Mouse (Mus musculus): ENCODE data around the gene Mrpl37.
"Not testable (repeated sequence)": the region's sequence is repeated elsewhere in the genome, so short reads cannot be mapped to it uniquely, and the experiment has no call there.

Mrpl37 gene

DNA sequence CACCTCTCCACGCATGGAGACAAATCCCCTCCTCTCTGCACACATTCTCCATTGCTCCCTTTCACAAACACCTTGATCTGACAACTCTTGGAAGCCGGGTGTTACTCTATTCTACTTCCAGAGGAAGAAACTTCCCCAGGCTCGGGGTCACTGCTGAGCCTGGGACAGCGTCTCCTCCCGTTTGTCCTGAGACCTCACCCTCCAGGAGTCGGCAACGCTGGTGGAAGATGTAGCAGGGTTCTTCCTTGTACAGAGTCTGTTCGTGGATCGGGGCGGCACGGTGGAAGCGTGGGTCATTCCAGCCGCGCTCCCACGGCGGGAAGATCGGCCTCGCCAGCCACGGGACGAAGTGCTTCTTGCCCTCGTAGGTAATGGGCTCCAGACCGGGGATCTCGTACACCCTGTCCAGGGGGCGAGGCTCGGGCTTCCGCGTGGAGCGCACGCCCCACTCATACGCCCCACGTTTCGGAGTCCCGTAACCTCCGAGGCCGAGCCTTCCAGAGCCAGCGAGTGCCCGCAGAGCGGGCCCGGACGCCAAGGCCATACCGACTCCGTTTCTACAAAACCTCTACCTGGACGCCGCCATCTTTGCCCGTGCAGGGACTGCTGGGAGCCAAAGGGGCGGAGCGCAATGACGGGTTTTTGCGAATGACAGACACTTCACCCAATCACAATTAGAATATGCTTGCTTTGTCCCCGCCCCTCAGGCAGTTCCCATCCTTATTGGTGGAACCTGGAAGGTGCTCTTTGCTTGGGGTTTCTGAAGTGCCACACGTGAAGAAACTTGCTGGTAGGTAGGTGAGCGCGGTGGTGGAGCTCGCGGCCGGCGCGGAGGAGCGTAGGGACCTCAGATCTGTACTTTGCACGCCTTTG, at the start of gene Mrpl37, which contains the start of gene Cyb5rl:
Mrpl37 (minus strand) TSS at position 617 of the 873 bp plus-strand sequence.
Cyb5rl (plus strand) TSS at position 737 of the 873 bp plus-strand sequence.
- peak; percentile 93 for DNase-seq (ENCODE audit: low spot score in 2 of 2)

DNA sequence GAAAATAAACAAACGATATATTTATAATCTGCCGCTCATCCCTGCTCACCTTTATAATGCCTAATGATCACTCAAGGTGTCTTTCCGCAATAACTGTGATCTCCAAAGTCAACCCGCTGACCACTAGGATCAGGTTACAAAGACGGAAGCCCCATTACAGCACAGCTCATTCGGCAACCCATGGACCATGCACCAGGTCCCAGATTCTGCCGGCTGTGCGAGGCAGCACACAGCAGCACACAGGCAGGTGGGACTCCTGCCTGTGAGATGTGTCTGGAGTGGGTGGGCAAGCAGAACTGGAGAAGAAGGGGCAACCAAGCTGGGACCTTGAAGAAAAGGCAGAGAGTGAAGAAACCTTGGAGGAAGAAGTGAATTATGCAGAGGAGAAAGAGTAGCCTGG, 47.6 kb upstream of the Mrpl37 start:
- DNase-seq (ENCODE audit: low spot score in 2 of 2), result no peak

DNA sequence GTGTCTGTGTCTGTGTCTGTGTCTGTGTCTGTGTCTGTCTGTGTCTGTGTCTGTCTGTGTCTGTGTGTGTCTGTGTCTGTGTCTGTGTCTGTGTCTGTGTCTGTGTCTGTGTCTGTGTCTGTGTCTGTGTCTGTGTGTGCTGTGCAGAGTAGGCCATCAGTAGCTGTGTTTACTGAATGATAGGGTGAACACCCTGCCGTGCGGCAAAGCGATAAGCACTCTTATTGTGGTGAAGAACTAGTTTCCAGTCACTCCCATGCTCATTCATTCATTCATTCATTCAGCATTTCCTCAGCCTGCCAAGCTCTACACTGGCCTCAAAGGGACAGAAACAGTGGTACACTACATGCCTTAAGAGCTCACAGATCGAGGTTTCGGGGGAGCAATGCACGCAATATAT, 42.5 kb upstream of the Mrpl37 start:
- not testable (repeated sequence) for DNase-seq (ENCODE audit: low spot score in 2 of 2)

DNA sequence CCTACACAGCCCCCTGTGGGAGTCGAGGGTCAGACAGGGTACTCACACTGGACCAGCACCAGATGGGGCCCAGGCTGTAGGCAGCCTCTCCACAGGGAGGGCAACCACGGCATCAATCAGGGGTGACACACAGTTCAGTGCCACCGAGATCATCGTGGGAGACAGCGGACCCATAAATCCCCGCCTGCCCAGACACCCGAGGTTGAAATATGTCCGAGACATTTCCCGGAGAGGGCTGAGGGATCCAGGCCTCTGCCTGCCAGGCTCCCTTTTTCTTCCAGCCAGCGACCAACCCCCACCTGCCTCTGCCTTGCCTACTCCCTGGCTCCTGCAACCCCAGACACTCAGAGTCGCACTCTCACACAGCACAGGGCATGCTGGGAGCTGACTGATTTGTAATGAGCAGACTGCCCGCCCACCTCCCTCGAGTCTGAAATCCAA, 41.6 kb upstream of the Mrpl37 start:
- no peak for DNase-seq (ENCODE audit: low spot score in 2 of 2)

DNA sequence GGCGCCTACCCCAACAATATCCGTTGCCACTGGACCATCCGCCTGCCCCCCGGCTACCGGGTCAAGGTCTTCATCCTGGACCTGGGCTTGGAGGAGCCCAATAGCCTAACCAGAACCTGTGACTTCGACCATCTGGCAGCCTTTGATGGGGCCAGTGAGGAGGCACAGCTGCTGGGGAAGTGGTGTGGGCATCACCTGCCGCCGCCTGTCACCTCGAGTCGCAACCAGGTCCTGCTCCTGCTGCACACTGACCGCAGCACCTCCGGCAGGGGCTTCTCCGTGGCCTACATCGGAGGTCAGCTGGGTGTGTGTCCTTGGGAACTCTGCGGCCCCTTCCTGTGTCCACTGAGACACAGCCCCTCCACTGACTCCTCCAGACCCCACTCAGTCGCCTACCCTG, 40.1 kb upstream of the Mrpl37 start:
- DNase-seq (ENCODE audit: low spot score in 2 of 2), result no peak

DNA sequence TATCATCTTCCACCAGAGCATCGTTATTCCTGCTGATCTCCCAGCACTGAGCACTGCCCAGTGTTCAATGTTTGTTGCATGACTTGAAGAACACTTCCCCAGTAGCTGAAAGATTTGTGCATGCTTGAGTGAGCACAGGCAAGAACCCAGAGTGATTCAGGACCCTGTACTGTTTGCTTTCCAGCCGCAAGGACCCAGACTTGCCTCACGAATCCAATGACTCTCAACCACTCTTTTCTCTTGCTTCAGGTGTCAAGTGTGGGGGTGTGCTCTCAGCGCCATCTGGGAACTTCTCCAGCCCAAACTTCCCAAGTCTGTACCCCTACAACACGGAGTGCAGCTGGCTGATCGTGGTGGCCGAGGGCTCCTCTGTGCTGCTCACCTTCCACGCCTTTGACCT, 35.6 kb upstream of the Mrpl37 start:
- DNase-seq (ENCODE audit: low spot score in 2 of 2), result no peak

DNA sequence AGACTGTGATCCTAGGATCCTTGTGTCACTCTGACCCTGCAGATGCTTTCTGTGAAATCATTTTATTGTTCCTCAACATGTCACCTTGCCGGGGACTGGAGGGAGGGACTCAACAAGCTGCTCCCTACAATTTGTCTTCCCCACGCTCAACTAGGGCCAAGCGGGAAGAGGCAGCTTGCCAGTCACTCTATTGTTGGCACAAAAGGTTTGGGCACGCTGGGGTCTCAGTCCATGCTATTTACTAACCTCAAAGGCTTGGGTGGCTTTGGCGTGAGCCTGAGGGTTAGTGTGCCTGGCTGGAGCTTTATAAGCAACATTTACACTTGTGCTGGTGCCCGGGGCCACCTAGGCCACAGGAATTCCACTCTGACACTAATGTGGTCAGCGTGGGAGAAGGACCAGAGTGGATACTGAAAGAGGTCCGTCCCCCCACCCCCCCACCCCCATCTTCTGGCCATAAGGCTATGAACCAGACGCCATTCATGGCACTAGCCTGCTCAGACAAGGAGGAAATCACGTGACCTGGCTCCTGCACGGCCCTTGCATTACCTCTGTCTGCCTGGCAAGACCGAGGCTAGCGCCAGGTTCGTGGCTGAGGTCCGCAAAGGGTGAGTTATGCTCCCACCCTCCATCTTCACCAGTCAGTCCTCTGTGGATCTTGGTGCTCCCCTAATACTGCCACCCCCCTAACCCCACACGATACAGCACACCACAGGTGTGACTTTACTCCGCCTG, 32.3 kb upstream of the Mrpl37 start:
- no peak for DNase-seq (ENCODE audit: low spot score in 2 of 2)

DNA sequence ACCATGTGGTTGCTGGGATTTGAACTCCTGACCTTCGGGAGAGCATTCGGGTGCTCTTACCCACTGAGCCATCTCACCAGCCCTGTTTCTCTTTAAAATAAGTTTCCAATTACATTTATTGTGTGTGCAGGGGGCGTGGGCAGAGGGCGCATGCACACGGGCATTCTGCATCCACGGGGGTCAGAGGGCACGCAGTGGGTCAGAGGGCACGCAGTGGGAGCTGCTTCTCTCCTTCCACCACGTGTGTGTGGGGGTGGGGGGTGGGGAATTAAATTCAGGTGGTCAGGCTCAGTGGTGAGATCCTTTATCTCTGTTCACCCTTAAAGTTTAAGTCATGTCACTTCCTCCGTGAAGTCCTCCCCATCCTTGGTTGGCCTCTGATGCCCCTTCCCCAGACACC, 31.7 kb upstream of the Mrpl37 start:
- no peak for DNase-seq (ENCODE audit: low spot score in 2 of 2)

DNA sequence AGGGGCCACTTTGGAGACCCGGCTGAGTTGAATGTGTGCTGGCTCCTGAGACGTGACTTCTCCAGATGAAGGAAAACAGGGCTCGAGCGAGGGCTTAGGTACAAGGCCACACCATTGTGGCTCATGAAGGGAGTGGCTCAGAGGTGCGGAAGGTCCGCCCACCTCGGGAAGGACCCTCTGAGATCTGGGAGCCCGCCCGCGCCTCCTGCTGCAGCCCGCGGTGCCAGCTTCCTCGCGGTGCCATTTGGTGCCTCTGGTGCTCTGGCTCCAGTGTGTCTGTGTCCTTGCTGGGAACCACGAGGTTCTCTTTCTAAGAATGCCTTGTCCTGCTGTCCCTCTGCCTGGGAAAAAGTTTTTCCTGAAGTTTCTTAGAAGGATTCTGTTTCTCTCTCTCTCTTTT, 31.2 kb upstream of the Mrpl37 start:
- no peak for DNase-seq (ENCODE audit: low spot score in 2 of 2)

DNA sequence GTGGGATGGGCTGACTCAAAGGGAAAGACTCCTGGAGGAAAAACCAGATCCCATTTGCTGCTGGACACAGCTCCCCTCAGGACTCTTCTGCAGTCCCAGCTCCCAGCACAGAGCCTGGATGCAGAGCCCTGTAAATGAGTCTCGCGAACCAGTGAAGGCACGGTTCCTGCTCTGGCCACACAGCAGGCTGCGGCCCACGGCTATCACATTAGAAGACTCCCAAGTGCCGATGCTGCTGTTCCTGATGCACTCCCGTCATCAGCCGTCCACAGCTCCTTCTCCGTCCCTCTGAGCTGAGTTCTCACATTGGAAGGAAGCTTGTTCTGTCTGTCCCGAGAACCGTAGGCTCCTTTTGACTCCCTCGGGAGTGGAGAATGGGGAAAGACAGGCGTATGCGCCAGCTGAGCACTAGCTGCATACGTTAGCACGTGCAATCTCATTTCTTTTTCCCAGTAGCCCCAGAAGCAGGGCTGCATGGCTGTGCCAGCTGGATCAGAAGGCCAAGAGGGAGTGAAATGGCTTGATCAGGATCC, 30.2 kb upstream of the Mrpl37 start, which contains the start of gene Cdcp2:
Cdcp2 (plus strand) TSS at position 51 of the 533 bp plus-strand sequence.
- no peak for DNase-seq (ENCODE audit: low spot score in 2 of 2)

DNA sequence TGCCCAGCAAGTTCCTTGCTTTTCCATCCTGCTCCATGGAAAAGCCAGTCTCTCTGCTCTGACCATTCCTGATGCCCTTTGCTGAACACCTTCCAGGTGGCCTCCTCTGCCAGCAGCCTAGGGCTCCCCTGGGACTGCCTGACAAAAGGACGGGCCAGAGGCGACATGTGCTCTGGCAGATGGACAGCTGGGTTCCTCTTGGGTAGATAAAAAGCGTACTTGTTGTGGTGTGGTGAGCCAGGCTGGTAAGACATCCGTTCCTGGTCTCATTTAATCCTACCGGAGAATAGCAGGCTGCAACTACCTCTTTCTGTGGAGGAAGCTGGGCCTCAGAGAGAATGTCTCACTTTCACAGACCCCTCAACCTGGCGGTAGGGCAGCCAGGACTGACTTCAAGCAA, 29.4 kb upstream of the Mrpl37 start:
- no peak for DNase-seq (ENCODE audit: low spot score in 2 of 2)

DNA sequence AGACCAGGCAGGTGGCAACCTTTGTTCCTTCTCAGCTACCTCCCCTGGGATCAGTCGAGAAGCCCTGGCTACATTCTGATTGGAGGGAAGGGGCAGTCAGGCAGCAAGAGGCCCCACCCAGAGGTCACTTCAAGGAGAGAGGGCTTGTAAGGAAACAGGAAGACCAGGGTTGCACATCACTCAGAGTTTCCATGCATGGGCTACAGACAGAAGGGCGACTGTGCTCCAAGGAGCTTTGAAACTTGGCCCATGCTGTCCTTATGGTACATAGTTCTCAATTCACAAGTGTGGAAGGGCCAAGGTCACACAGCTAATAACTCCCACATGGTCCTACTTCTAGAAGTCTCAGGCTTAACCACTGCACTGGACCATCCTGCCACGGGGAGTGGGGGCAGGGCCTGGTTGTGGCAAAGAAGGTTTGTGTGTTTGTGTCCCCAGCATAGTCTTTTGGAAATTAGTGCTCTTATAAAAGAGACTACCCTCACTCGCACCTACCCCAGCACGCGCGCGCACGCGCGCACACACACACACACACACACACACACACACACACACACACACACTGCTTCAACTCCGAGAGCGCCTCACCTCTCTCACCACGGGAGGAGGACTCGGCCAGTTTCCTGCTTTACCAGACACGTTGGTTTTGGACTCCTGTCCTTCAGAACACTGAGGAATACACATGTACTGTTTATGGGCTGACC, 28.0 kb upstream of the Mrpl37 start:
- DNase-seq (ENCODE audit: low spot score in 2 of 2), result no peak

DNA sequence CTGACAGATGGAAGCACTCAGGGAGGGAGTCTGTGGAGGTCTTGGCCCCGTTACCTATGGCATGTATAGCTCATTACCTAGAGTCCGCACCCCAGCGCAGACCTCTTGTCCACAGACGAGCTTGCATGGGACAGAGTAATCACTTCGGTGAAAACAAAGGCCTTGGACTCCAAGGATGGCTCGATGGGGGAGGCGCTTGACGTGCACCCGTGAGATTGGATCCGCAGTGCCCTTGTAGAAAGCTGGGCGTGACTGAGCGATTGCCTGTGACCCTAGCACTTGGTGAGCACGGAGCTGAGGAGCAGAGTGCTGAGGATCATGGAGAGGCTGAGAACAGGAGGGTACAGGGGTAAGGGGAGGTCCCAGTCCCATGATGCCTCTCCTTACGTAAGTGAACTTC, 25.0 kb upstream of the Mrpl37 start:
- DNase-seq (ENCODE audit: low spot score in 2 of 2), result no peak

DNA sequence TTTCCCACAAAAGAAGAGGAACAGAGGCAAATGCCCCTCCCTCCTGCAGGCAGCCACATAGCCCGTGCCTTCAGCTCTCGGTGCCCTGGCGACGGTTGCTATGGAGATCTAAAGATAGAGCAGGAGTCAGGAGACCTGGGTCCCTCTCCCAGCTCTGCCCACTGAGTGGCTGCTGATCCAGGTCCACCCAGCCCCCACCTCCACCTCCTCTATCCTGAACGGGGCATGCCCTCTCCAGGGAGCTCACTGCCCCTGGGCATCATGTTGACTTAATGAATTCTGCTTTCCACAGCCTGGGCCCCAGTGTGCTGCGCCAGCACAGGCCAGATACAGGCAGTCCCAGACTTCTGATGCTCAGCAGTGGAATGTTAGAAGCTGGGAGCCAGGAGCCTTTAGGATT, 18.2 kb upstream of the Mrpl37 start:
- DNase-seq (ENCODE audit: low spot score in 2 of 2), result no peak

DNA sequence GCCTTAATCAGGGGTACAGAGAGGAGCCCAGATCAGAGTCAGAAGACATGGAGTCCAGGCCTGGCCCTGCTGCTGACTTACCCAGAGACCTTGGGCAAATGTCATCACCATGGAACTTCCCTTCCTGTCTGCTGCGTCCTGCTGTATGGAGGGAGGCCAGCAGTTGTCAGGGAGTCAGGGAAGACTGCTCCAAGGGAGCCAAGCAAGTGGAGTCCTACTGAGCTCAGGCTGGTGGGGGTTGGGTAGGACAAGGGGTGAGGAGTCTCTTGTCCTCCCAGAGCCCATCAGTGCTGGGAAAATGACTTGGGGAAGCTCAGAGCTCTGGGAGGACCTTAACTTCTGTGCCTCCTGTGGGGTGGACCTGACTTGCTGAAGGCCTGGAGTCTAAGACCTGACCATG, 17.7 kb upstream of the Mrpl37 start:
- no peak for DNase-seq (ENCODE audit: low spot score in 2 of 2)

DNA sequence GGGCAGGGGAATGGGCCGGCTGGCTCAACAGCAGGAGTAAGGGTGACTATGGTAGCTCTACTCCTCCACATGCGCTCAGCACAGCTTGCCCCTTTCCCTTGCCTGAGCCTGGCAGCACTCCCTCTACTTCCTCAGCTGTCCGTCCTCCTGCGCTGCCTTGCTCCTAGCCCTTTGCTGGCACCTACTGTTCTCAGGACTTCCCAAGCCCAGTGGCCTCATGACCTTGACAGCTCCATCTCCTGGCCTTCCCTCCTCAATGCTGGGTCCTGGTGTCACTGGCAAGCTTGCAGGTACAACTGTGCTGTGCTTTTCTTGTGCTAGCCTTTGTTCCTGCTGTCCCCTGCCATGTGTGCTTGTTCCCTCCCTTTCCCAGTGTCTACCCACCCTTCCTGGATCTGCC, 16.5 kb upstream of the Mrpl37 start:
- DNase-seq (ENCODE audit: low spot score in 2 of 2), result no peak

DNA sequence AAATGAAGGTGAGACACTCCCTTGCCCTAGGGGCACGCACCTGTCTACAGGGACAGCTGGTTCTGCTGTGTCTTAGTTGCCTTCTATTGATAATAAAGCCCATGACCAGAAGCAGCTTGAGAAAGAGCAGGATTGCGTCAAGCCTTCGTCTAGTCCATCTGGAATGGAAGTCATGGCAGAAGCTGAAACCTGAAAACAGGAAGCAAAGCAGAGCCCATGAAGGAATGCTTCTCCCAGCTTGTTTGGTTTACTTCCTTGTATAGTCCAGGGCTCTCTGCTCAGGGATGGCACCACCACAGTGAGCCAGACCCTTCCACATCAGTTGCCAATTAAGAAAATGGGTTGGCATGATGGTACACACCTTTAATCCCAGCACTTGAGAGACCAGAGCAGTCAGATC, 15.5 kb upstream of the Mrpl37 start:
- no peak for DNase-seq (ENCODE audit: low spot score in 2 of 2)

DNA sequence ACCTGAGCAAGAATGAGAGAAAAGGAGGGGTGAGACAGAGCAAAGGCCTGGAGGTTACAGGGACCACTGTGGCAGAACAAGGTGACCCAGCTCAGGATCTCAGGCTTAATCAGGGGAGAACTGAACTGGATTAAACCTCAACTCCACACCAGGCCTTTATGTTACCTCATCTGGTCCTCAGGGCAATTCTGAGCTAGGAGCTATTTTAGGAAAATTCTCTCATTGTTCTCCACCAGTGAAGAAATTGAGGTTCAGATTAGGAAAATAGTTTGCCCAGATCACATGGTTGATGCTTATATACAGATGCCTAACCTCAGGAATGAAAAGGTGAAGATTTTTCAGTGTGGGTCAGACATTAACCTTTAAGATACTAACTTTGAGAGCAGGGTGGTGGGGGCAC, 13.0 kb upstream of the Mrpl37 start:
- no peak for DNase-seq (ENCODE audit: low spot score in 2 of 2)

DNA sequence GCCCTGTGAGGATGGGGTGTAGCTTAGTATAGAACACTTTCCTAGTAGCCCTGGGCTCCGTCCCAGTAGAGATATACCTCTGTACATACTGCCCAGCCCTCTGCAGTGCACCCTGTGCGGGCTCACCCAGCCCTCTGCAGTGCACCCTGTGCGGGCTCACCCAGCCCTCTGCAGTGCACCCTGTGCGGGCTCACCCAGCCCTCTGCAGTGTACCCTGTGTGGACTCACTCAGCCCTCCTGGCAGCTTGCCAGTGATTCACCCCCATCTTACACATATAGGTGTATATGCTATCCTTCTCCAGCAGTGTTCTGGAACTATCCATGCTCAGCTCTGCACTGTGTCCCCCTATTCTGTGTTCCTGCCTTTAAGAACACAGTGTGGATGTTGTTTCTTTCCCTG, 12.2 kb upstream of the Mrpl37 start:
- no peak for DNase-seq (ENCODE audit: low spot score in 2 of 2)

DNA sequence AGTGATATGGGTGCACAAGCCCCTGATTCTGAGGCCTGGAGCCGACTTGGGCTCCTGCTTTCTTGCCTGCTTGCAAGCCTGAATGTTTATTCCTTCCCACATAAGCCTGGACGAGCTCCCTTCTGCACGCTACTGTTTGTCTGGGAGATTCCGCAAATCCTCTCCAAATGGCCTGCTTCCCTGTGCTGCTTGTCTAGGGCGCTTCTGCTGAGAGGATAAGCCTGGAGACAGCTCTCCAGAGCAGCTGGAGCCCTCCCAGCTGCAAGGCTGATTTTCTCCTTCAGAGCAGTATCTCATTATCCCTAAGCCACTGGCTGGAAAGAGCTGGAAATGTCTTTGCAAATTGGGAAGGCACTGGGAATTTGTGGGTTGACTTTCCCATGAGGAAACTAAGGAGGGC, 8.8 kb upstream of the Mrpl37 start:
- peak in 1 of 2 experiments; percentile 31 for DNase-seq (ENCODE audit: low spot score in 2 of 2)

DNA sequence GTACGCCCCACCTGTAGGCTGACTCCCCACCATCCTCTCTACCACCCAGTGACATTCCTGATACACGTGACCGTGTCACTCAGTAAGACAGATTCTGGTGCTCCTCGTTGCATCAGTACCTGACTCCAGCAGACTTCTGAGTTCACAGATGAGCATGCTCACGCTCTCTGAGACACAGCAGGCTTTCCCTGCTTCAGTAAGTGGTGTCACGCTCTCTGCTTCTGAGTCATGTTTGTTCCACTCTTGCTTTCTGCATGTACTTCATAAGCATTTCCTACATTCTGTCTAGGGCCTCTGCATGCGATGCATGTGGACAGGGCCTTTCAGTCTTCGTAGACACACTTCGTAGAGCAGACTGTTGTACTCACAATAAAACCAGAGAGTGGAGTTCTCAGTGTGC, 5.7 kb upstream of the Mrpl37 start:
- no peak for DNase-seq (ENCODE audit: low spot score in 2 of 2)
